Mouse (Mus musculus) testis, postnatal 10 days (tissue): ENCODE results near the gene Gars.

Experiments
- DNase-seq: peaks from one replicate; pipeline ENCODE4 v3.0.0; 2021; ENCODE audit warnings: low spot score

Gene Gars

GRCm38 (mm10) chr6:55037799-55038670, at the start of gene Gars:
Gars (plus strand) TSS chr6:55038007.
- DNase-seq, result peak; percentile 86

GRCm38 (mm10) chr6:54988141-54988540, 49.7 kb upstream of the Gars start:
- DNase-seq, result no peak

- no peak for DNase-seq
Measured at GRCm38 (mm10) chr6:54991189-54991588, 46.6 kb upstream of the Gars start.

- DNase-seq, result no peak
Measured at GRCm38 (mm10) chr6:54992141-54992540, 45.7 kb upstream of the Gars start.

- DNase-seq, result peak; percentile 93
Measured at GRCm38 (mm10) chr6:54992734-54993260, 45.0 kb upstream of the Gars start, which contains the start of gene Ggct. Ggct (minus strand) TSS chr6:54992950.

- DNase-seq, result no peak
Measured at GRCm38 (mm10) chr6:54996361-54996760, 41.4 kb upstream of the Gars start.

GRCm38 (mm10) chr6:54997726-54998125, 40.1 kb upstream of the Gars start:
- no peak for DNase-seq

GRCm38 (mm10) chr6:55001320-55001719, 36.5 kb upstream of the Gars start:
- no peak for DNase-seq

GRCm38 (mm10) chr6:55002438-55002837, 35.4 kb upstream of the Gars start:
- no peak for DNase-seq

GRCm38 (mm10) chr6:55003559-55003958, 34.2 kb upstream of the Gars start:
- no peak for DNase-seq

GRCm38 (mm10) chr6:55008401-55008800, 29.4 kb upstream of the Gars start:
- no peak for DNase-seq

- DNase-seq, result no peak
Measured at GRCm38 (mm10) chr6:55009391-55010230, 28.2 kb upstream of the Gars start.

- no peak for DNase-seq
Measured at GRCm38 (mm10) chr6:55010330-55011091, 27.3 kb upstream of the Gars start.

- no peak for DNase-seq
Measured at GRCm38 (mm10) chr6:55012516-55012915, 25.3 kb upstream of the Gars start.

- DNase-seq, result no peak
Measured at GRCm38 (mm10) chr6:55014184-55014583, 23.6 kb upstream of the Gars start.

GRCm38 (mm10) chr6:55016236-55016635, 21.6 kb upstream of the Gars start:
- peak; percentile 64 for DNase-seq

GRCm38 (mm10) chr6:55016710-55017583, 20.9 kb upstream of the Gars start:
- DNase-seq, result peak; percentile 59

- DNase-seq, result no peak
Measured at GRCm38 (mm10) chr6:55018417-55018816, 19.4 kb upstream of the Gars start.

- no peak for DNase-seq
Measured at GRCm38 (mm10) chr6:55021806-55022205, 16.0 kb upstream of the Gars start.

- no peak for DNase-seq
Measured at GRCm38 (mm10) chr6:55027642-55028041, 10.2 kb upstream of the Gars start.

GRCm38 (mm10) chr6:55036731-55037130, 1.1 kb upstream of the Gars start:
- DNase-seq, result no peak
